Mouse (Mus musculus) embryonic stem cell, embryonic (primary cell): ENCODE measurements at regions not wholly inside any gene's neighbourhood (a gene's known extent, or its start where the extent isn't known, plus 50 kb on each side); places are given as distances from the start of the nearest gene placed in this dataset.

Source experiments
- CTCF ChIA-PET, 4 experiments: fragments of 300-600 bp in 2 of 4; fragments of 350-600 bp in 2 of 4; sonication (Branson Sonifier 250); formaldehyde crosslinking; loops; one replicate each; lab custom pipeline; 2022; ENCODE audit warnings: inconsistent platforms in 2 of 4; lab: Charles Lee
- POLR2A ChIA-PET, 4 experiments: fragments of 300-600 bp in 2 of 4; fragments of 350-600 bp in 2 of 4; sonication (Branson Sonifier 250); formaldehyde crosslinking; loops; one replicate each; lab custom pipeline; 2022; ENCODE audit warnings: antibody characterized with exemption in 4 of 4, inconsistent platforms in 1 of 4; lab: Charles Lee

DNA sequence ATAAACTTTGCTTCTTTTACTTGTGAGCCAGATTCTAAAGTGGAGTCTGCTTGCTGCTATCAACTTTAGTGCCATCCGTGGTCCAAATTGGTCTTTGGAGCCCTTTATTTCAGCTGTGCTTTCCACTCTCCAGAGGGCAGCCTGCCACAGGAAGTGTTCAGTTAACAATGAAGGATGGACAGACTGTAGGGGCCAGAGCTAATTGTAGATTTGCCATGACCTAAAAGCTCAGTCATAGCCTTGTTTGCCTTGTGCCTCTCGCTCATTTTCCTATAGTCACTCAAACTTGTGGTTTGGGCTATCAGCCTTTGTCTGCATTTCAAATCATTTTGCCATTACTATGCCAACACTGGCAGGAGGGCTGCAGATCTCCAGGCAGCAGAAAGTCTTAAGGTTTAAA lies 131.8 kb upstream of the Vegfc start:
- ChIA-PET CTCF (no interaction called here), POLR2A (no interaction called here)

DNA sequence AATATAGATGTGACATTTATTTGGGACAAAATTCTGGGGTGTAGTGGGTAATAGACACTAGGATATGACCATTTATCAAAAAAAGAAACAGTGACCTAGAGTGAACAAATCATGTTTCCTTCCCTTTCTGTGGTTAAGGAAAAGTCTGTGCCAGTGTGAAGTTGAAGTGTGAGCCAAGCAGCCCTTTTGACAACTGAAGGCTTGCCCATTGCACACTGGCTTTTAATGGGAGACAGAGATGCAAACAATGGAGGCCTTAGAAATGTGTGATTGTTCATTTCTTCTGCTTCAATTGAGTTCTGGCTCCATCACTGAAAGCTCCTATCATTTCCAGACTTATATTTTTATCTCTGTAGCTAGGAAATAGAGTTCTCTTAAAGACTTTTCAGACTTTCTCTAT lies 130.0 kb upstream of the Vegfc start:
- POLR2A ChIA-PET: no interaction called here
- CTCF ChIA-PET: interaction anchor here in 1 of 4 experiments (0.6 kb wide), 1 partner anchor 279 kb away, joined by 3 read pairs; no protein-coding TSS in a partner anchor

DNA sequence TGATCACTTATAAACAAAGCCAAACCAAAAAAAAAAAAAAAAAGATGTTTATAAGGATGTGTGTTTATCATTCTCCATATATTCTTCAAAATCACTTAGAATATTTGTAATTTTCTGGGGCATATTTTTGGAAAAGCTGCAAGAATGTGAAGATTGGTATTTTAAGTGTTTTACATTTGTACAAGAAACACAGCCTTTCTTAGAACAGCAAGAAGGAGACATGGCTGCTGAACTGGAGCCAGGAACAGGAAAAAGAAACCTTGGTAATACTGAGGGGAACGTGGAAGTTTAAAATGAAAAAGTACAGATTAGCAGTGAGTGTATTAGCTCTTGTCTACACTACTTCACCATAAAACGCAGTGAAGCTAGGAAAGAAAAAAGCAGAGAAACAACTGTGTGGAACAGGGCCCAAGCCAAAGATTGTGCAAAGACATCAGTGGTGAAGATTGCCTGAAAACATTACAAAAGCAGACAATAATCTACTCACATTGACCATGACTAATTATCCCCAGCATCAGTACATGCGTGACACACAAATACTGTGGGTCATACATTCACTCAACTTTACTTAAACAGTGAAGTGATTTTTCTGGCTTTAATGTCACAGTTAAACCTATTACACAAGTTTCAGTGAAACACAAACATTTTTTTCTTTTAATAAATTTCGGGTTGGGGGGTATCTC lies 122.8 kb upstream of the Vegfc start:
- CTCF ChIA-PET: no interaction called here
- POLR2A ChIA-PET: interaction anchor here in 1 of 4 experiments (0.6 kb wide), 1 partner anchor 512 kb away, joined by 3 read pairs; no protein-coding TSS in a partner anchor

DNA sequence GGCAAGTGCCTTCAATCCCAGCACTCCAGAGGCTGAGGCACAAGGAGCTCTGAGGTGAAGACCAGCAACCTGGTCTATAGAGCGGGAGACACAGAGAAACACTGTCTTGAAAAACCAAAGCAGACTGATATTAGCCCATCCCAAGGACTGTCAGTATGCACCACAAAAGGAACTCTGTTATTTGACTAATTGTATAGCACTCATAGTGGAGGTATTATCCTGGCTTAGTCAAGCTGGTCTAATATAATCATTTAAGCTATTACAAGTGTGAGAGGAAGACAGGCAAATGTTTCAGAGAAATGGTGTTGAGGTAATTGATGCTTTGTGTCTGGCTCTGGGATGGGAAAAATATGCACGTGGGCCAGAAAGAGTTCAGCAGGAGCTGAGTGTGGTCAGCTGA lies 121.3 kb upstream of the Vegfc start:
- POLR2A ChIA-PET: interaction anchor here in 1 of 4 experiments (0.7 kb wide), 1 partner anchor 115 kb away, joined by 3 read pairs; no protein-coding TSS in a partner anchor

DNA sequence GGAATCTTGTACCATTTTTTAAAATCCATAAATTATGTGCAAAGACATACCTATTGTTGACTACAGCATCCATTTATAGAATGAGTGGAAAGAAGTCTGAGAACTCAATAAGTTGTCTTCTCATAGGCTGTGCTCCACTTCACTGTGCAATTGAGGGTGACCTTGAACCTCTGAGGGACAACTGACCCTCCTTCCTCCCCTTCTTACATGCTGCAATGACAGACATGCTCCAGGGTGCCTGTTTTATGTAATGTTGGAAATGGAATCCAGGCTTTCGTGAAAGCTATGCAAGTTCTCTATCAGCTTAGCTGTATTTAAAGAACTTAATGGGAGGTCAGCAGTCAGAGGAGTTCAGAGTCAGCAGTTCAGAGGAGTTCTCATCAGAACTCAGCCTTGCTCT lies 118.9 kb upstream of the Vegfc start:
- ChIA-PET CTCF (no interaction called here), POLR2A (no interaction called here)

More for the DNA sequence above, 121.3 kb upstream of the Vegfc start:
- CTCF ChIA-PET: no interaction called here

DNA sequence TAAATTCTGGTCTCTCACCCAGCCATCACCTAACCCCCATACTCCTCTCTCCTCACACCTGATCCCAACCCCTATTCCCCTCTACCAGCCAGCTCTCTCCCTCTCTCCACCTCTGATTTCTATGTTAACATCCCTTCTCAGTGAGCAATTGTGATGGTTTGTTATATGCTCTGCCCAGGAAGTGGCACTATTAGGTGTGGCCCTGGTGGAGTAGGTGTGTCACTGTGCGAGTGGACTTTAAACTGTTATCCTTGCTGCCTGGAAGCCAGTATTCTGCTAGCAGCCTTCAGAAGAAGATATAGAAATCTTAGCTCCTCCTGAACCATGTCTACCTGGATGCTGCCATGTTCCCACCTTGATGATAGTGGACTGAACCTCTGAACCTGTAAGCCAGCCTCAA lies 114.4 kb upstream of the Vegfc start:
- POLR2A ChIA-PET: no interaction called here
- CTCF ChIA-PET: no interaction called here

DNA sequence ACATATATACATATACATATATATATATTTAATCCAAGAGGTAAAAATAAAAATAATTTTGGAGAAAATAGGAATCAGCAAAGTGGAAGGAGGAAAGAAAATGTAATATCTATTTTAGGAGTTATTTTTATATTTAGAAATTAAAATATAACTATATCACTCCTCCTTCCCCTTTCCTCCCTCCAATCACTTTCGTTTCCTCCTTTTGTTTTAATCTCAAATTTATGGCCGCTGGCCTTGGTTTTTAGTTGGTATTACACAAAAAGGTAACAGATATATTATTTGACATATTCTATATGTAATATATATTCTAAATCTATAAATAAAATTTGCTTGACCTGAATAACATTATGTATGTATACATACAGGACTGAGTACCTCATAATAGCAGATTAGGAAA lies 93.1 kb upstream of the Vegfc start:
- POLR2A ChIA-PET: interaction anchor here in 1 of 4 experiments (0.6 kb wide), 1 partner anchor 105 kb away, joined by 3 read pairs; no protein-coding TSS in a partner anchor
- CTCF ChIA-PET: no interaction called here

DNA sequence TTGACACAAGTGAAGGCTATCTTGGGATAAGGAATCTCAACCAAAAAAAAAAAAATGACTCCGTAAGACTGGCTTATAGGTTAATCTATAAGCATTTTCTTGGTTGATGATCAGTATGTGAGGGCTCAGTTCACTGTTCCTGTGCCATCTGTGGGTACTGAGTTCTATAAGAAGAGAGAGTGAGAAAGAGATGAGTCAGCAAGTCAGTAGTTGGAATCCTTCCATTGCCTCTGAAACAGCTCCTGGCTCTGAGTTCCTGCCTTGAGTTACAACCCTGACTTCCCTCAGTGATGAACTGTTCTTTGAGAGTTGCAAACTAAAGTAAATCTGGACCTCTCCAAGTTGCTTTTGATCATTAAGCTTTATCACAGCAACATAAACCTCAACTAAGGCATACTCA lies 91.7 kb upstream of the Vegfc start:
- ChIA-PET CTCF (no interaction called here), POLR2A (no interaction called here)

DNA sequence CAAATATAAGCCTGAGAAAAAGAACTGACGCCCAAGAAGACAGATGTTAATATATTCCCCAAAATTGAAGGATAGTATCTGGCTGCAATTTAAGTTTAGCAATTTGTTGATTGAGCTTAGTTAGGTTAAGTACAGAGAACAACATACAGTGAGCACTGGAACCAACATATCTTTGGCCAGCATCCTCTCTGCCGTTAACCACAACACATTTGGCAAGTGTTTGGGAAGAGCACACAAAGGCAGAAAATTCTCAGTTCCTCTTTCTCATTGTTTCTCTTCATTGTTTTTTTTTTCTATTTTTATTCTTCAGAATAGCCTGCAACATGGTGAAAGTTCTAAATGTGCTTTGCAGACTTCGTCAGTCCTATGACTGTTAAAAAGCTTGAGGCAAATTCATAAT lies 83.2 kb upstream of the Vegfc start:
- ChIA-PET CTCF (no interaction called here), POLR2A (no interaction called here)

DNA sequence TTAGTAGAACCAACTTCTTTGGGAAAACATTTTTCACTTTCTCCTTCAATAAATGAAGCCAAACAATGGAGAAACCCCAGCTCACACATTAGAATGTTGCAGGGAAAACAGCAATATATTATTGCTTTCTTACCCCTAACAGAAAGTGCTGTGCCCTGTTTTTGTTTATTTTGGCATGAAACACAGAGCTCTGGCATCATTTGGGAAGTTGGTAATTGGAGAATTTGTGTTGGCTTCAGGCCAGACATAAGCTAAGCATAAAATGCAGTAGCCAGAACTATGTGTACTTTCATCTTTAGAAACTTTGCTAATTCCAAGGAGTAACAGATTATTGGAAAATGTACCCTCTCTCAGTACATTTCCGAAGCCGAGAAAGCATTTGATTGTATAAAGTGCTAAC lies 79.9 kb upstream of the Vegfc start:
- ChIA-PET CTCF (no interaction called here), POLR2A (no interaction called here)

DNA sequence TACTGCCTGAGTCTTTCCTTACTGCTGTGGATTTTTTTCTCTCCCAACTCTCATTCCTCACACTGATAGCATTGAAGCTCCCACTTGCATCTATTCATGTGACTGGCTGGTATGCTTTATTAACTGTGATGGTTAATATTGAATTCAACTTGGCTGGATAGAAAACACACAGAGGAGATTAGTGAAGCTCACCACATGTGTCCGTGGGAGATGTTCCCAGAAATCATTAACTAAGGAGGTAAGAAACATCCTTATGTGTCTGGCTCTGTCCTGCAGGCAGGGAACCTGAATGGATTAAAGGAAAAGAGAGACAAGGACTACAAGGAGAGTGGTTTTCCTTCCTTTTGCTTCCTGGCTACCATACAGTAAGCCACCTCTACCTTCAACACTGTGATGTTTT lies 74.5 kb upstream of the Vegfc start:
- CTCF ChIA-PET: no interaction called here
- POLR2A ChIA-PET: interaction anchor here in 1 of 4 experiments (0.6 kb wide), 1 partner anchor 193 kb away, joined by 8 read pairs; no protein-coding TSS in a partner anchor

DNA sequence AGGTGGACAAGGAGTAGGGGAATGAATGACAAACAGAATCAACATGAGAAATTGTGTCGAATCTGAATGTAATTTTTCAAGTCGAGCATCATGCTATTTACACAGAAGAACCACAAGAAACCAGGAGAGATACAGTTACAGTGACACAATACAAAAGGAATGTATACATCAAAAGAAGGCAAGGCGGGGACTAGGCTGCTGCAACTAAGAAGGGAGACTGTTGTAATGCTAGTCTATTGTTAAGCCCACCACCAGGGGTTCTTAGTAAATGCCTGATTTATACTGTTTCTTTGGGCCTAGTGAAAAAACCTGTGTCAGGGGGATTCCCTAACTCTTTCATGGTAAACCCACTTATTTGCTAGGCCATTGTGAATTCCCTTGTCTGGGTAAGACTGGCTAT lies 63.3 kb upstream of the Vegfc start:
- ChIA-PET CTCF (no interaction called here), POLR2A (interaction anchor here in 1 of 4 experiments (0.7 kb wide), 1 partner anchor 414 kb away, joined by 3 read pairs; no protein-coding TSS in a partner anchor)

DNA sequence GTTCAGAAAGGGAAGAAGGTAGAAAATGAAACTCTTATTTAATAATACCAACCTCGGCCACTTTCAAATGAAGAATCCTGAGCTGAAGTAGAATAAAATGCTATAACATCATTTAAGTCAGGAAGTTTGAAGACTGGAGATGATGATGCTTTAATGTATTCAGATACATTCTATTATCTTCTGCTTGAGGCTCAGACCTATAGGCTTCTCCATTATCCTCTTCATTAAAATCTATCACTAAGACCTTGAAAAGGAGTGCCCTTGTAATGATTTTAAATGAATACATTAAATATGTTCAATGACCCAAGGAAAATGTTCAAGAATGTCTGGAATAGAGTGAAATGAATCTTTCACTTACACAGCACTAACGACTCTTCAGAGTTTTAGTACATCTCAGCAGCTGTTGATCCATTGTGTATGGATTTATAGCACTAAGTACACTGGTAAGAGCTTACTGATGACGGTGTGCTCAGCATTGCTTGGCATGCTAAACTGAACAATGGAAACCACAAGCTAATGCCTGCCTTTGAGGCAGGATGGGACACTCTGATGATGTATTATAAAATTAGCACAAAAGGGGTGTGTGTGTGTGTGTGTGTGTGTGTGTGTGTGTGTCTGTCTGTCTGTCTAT lies 58.8 kb upstream of the Vegfc start:
- ChIA-PET POLR2A (no interaction called here), CTCF (no interaction called here)
